Mouse (Mus musculus) CH12.LX (cell line): ENCODE measurements at regions not wholly inside any gene's neighbourhood (a gene's known extent, or its start where the extent isn't known, plus 50 kb on each side); places are given as distances from the start of the nearest gene placed in this dataset.

Source experiments
- DNase-seq: peaks from one replicate; pipeline ENCODE4 v3.0.0-alpha.2; 2013; ENCODE audit errors: extremely low read depth
- H3K27ac ChIP-seq: 2 replicates; pipeline ENCODE4 v1.5.1; 2012; ENCODE audit warnings: low read depth, mild to moderate bottlenecking, control low read depth, moderate library complexity; ENCODE audit not compliant: insufficient read depth
- H3K27me3 ChIP-seq: replicated peaks from 2 replicates; pipeline ENCODE3; 2012; ENCODE audit warnings: inconsistent platforms
- H3K36me3 ChIP-seq, 2 experiments: replicated peaks in 1 of 2; 2 replicates each; pipeline versions ENCODE3 to v1.6.1; 2012; ENCODE audit warnings: inconsistent platforms in 1 of 2, low read length in 1 of 2, mild to moderate bottlenecking in 1 of 2, mixed read lengths in 1 of 2, moderate library complexity in 1 of 2; ENCODE audit not compliant: control insufficient read depth in 1 of 2, insufficient read depth in 1 of 2
- H3K4me1 ChIP-seq, 2 experiments: 2 replicates each; pipeline ENCODE4 v1.6.1; 2012; ENCODE audit warnings: inconsistent platforms in 1 of 2, moderate library complexity in 1 of 2; ENCODE audit not compliant: insufficient read depth in 2 of 2, control insufficient read depth in 1 of 2
- H3K4me2 ChIP-seq: 2 replicates; pipeline ENCODE4 v1.6.1; 2012; ENCODE audit warnings: low read depth, mild to moderate bottlenecking, control low read depth; ENCODE audit not compliant: poor library complexity, insufficient read depth, severe bottlenecking
- H3K4me3 ChIP-seq, 3 experiments: fragments of 150-350 bp in 1 of 3; sonication (generic) in 1 of 3; replicated peaks in 1 of 3; 2 replicates each; pipeline versions ENCODE3 to v1.5.1; 2011 to 2012; ENCODE audit warnings: low read depth in 2 of 3, low read length in 2 of 3, mild to moderate bottlenecking in 2 of 3, moderate library complexity in 2 of 3, control low read depth in 1 of 3, improper control_type of control experiment in 1 of 3, inconsistent platforms in 1 of 3, mixed read lengths in 1 of 3; ENCODE audit not compliant: poor library complexity in 1 of 3
- H3K79me2 ChIP-seq: replicated peaks from 2 replicates; pipeline ENCODE4 v1.6.1; 2012; ENCODE audit warnings: mild to moderate bottlenecking, moderate library complexity; ENCODE audit not compliant: control insufficient read depth, poor library complexity, insufficient read depth, severe bottlenecking; ENCODE audit errors: extremely low read depth
- H3K9ac ChIP-seq: 2 replicates; pipeline ENCODE4 v1.6.1; 2012; ENCODE audit warnings: low read depth, mild to moderate bottlenecking, control low read depth, moderate library complexity; ENCODE audit not compliant: insufficient read depth
- H3K9me3 ChIP-seq: replicated peaks from 2 replicates; pipeline ENCODE3; 2012; ENCODE audit warnings: low read length, inconsistent platforms, mixed read lengths
- BHLHE40 ChIP-seq: IDR thresholded peaks from 2 replicates; pipeline ENCODE4 v1.6.1; 2011; ENCODE audit warnings: mild to moderate bottlenecking, low read depth, low read length, improper control_type of control experiment
- CHD1 ChIP-seq: IDR thresholded peaks from 2 replicates; pipeline ENCODE4 v1.6.1; 2012; ENCODE audit warnings: low read depth, low read length, improper control_type of control experiment, inconsistent platforms
- CTCF ChIP-seq, 2 experiments: IDR thresholded peaks in 1 of 2; conservative IDR thresholded peaks in 1 of 2; 2 replicates each; pipeline ENCODE4 v1.5.1; 2011 to 2012; ENCODE audit warnings: low read depth in 2 of 2, low read length in 2 of 2, improper control_type of control experiment in 1 of 2, inconsistent platforms in 1 of 2, mild to moderate bottlenecking in 1 of 2, moderate library complexity in 1 of 2
- EP300 ChIP-seq: IDR thresholded peaks from 2 replicates; pipeline ENCODE4 v1.6.1; 2011; ENCODE audit warnings: low read length, improper control_type of control experiment
- GABPA ChIP-seq: IDR thresholded peaks from 2 replicates; pipeline ENCODE4 v1.6.1; 2012; ENCODE audit warnings: low read depth, low read length, improper control_type of control experiment, inconsistent platforms; ENCODE audit not compliant: insufficient replicate concordance
- IRF4 ChIP-seq: IDR thresholded peaks from 2 replicates; pipeline ENCODE4 v1.6.1; 2014; ENCODE audit warnings: low read depth, mild to moderate bottlenecking, inconsistent platforms, low read length, improper control_type of control experiment
- JUN ChIP-seq: IDR thresholded peaks from 2 replicates; pipeline ENCODE4 v1.6.1; 2011; ENCODE audit warnings: low read depth, mild to moderate bottlenecking, low read length, improper control_type of control experiment, moderate library complexity; ENCODE audit not compliant: insufficient read depth
- KAT2A ChIP-seq: IDR thresholded peaks from 2 replicates; pipeline ENCODE4 v1.6.1; 2012; ENCODE audit warnings: low read length, improper control_type of control experiment, inconsistent platforms; ENCODE audit not compliant: insufficient replicate concordance
- MAFK ChIP-seq: IDR thresholded peaks from 2 replicates; pipeline ENCODE4 v1.6.1; 2011; ENCODE audit warnings: low read length, improper control_type of control experiment; ENCODE audit not compliant: insufficient replicate concordance
- MAX ChIP-seq: IDR thresholded peaks from 2 replicates; pipeline ENCODE4 v1.6.1; 2011; ENCODE audit warnings: low read length, improper control_type of control experiment
- MAZ ChIP-seq: IDR thresholded peaks from 2 replicates; pipeline ENCODE4 v1.6.1; 2012; ENCODE audit warnings: low read depth, mild to moderate bottlenecking, inconsistent platforms, low read length, improper control_type of control experiment, moderate library complexity
- MEF2A ChIP-seq: IDR thresholded peaks from 2 replicates; pipeline ENCODE4 v1.6.1; 2014; ENCODE audit warnings: low read depth, mild to moderate bottlenecking, inconsistent platforms, low read length, improper control_type of control experiment, borderline replicate concordance
- MXI1 ChIP-seq: IDR thresholded peaks from 2 replicates; pipeline ENCODE4 v1.6.1; 2011; ENCODE audit warnings: mild to moderate bottlenecking, low read depth, low read length, improper control_type of control experiment
- SMC3 ChIP-seq: IDR thresholded peaks from 2 replicates; pipeline ENCODE4 v1.6.1; 2011; ENCODE audit warnings: low read depth, low read length, improper control_type of control experiment
- TBP ChIP-seq: conservative IDR thresholded peaks from 2 replicates; pipeline ENCODE4 v1.6.1; 2011; ENCODE audit warnings: low read depth, low read length, improper control_type of control experiment
- USF1 ChIP-seq: IDR thresholded peaks from 2 replicates; pipeline ENCODE4 v1.6.1; 2014; ENCODE audit warnings: low read depth, mild to moderate bottlenecking, inconsistent platforms, low read length, improper control_type of control experiment
- USF2 ChIP-seq: conservative IDR thresholded peaks from 2 replicates; pipeline ENCODE4 v1.6.1; 2011; ENCODE audit warnings: low read depth, low read length, improper control_type of control experiment
- ZKSCAN1 ChIP-seq: IDR thresholded peaks from 2 replicates; pipeline ENCODE4 v1.6.1; 2012; ENCODE audit warnings: low read depth, inconsistent platforms, low read length, improper control_type of control experiment, borderline replicate concordance
- ZMIZ1 ChIP-seq: IDR thresholded peaks from 2 replicates; pipeline ENCODE4 v1.6.1; 2012; ENCODE audit warnings: low read depth, mild to moderate bottlenecking, inconsistent platforms, low read length, improper control_type of control experiment
- ZNF384 ChIP-seq: IDR thresholded peaks from 2 replicates; pipeline ENCODE4 v1.6.1; 2012; ENCODE audit warnings: low read depth, low read length, improper control_type of control experiment, inconsistent platforms
- dilution Hi-C: fragments of 300-500 bp; cut with MboI; formaldehyde crosslinking; loops from 2 replicates; pipeline ENCODE4 v1.14.3; 2020; ENCODE audit warnings: low sequenced_read_pairs; ENCODE audit not compliant: extremely low pct_unique_long_range_greater_than_20kb, extremely low pct_ligation_motif_present
- in situ Hi-C: fragments of 300-500 bp; cut with MboI; formaldehyde crosslinking; loops from 3 replicates; pipeline ENCODE4 v1.14.3; 2019; ENCODE audit warnings: low sequenced_read_pairs, low pct_ligation_motif_present, low pct_unique_long_range_greater_than_20kb, mixed read lengths

DNA sequence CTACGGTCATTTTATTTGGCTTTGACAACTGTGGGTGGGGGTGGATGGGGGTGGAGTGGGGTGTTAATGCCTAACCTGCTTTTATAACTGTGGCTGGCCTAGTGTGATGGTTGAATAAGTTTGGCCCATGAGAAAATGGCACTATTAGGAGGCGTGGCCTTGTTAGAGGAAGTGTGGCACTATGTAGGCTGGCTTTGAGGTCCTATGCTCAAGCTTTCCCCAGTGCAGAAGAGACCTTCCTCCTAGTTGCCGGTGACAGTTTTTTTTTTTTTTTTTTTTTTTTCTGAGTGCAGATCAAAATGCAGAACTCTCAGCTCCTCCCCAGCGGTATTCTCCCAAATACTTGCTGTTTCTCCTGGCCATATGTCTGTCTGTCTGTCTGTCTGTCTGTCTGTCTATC lies 404.6 kb upstream of the Smim15 start:
- Histone ChIP-seq H3K4me3 (no peak overlapping the region), H3K4me1 (no peaks in the 10 kb centered on the region), H3K9ac (no peak overlapping the region), H3K36me3 (no peaks in the 10 kb centered on the region)
- dilution Hi-C loops, result no loop called here
- peak; percentile 17 for DNase-seq
- TF ChIP-seq ZMIZ1 (no peak), ZNF384 (peak; percentile 76)
- TF ChIP-seq, all 38 proteins: peak for 1
- Histone ChIP-seq H3K27me3 (no peaks in the 10 kb centered on the region), H3K4me2 (no peak overlapping the region), H3K9me3 (no peaks in the 10 kb centered on the region), H3K79me2 (no peaks in the 10 kb centered on the region), H3K27ac (no peak overlapping the region)
- in situ Hi-C loops, result no loop called here

DNA sequence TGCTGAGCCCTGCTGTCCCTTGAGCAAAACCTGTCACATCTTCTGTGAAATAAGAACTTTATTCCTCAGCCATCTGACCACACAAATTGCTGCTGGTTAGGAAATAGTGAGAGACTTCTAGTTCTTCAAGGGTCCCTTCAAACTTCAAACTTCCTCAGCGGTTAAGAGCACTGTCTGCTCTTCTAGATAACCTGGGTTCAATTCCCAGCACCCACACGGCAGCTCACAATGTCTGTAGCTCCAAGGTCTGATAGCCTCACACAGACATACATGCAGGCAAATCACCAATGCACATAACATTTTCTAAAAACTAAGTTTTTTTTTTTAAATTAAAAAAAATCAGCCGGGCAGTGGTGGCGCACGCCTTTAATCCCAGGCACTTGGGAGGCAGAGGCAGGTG lies 407.0 kb upstream of the Smim15 start:
- Histone ChIP-seq H3K36me3 (no peaks in the 10 kb centered on the region), H3K4me1 (no peaks in the 10 kb centered on the region), H3K9me3 (peaks cover 2% of the 10 kb centered on the region), H3K27me3 (no peaks in the 10 kb centered on the region), H3K9ac (no peak overlapping the region), H3K79me2 (no peaks in the 10 kb centered on the region), H3K4me3 (no peak overlapping the region), H3K27ac (no peak overlapping the region), H3K4me2 (no peak overlapping the region)
- DNase-seq, result no peak
- dilution Hi-C loops, result no loop called here
- in situ Hi-C loops, result no loop called here
- no peak for TF ChIP-seq KAT2A
- no peak for TF ChIP-seq IRF4
- no peak for TF ChIP-seq EP300
- no peak for TF ChIP-seq SMC3

DNA sequence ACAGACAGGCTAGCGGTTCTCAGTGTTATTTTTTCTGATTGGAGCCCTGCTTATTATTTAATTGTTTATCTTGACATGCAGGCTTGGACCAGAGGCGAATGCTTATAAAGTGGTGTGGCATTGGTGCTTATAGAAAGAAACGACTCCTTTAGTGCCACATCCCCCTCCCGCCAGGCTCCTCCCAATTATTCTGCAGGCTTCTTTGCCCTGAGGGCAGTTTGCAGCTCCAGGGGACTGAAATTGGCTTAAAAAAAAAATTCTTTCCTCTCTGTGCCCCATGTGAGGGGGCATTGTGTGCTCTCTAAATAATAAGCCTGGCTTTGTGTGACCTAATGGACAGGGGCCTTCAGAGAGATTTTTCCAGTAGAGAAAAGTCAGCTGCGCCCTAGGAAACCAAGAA lies 409.1 kb upstream of the Smim15 start:
- Histone ChIP-seq H3K27ac (no peak overlapping the region), H3K4me3 (no peak overlapping the region), H3K36me3 (no peaks in the 10 kb centered on the region), H3K9ac (no peak overlapping the region), H3K27me3 (no peaks in the 10 kb centered on the region), H3K4me2 (no peak overlapping the region), H3K4me1 (no peaks in the 10 kb centered on the region), H3K79me2 (no peaks in the 10 kb centered on the region), H3K9me3 (peaks cover 2% of the 10 kb centered on the region)
- dilution Hi-C loops, result no loop called here
- DNase-seq, result no peak
- in situ Hi-C loops, result no loop called here
- TF ChIP-seq USF1 (no peak), MAX (no peak), GABPA (no peak), CTCF (conservative IDR thresholded peaks at IDR 0.05 in 1 of 2, IDR thresholded peaks at IDR 0.05 in 1 of 2; ENCODE audit: low read depth in 2 of 2, low read length in 2 of 2) (no peak), TBP (no peak), MEF2A (no peak), JUN (no peak), MXI1 (no peak), MAZ (no peak), CHD1 (no peak), MAFK (no peak), BHLHE40 (no peak), ZKSCAN1 (no peak), USF2 (no peak)
